Mouse (Mus musculus) stomach, embryonic 14.5 days (tissue): ENCODE results near the gene Ppig. TPM values are rescaled to one million over a fixed set of nuclear protein-coding genes. Genes with fewer than 3 reads are reported as not detected.
"Not testable (repeated sequence)": the region's sequence is repeated elsewhere in the genome, so short reads cannot be mapped to it uniquely, and the experiment has no call there.

Source experiments
- ATAC-seq: fragments of 200-750 bp; cut with Nextera tagmentation; 2 replicates; pipeline ENCODE4 v1.8.0; 2017; ENCODE audit warnings: low read depth, moderate TSS enrichment; ENCODE audit not compliant: insufficient number of reproducible peaks, insufficient read depth, low FRiP score
- H3K27ac ChIP-seq: fragments of 300-500 bp; sonication (generic); 2 replicates; pipeline ENCODE4 v1.5.1; 2014; ENCODE audit warnings: mild to moderate bottlenecking, low read length, moderate library complexity, mixed read lengths
- H3K27me3 ChIP-seq: fragments of 300-500 bp; sonication (generic); 2 replicates; pipeline ENCODE4 v1.6.1; 2014; ENCODE audit warnings: low read length, control low read depth, mixed read lengths; ENCODE audit not compliant: control insufficient read depth, insufficient read depth
- H3K36me3 ChIP-seq: fragments of 300-500 bp; sonication (generic); 2 replicates; pipeline ENCODE4 v1.6.1; 2014; ENCODE audit warnings: mild to moderate bottlenecking, control low read depth, low read length, moderate library complexity, mixed read lengths; ENCODE audit not compliant: control insufficient read depth, insufficient read depth
- H3K4me1 ChIP-seq: fragments of 300-500 bp; sonication (generic); 2 replicates; pipeline ENCODE4 v1.6.1; 2014; ENCODE audit warnings: low read length, control low read depth, mixed read lengths; ENCODE audit not compliant: control insufficient read depth, insufficient read depth
- H3K4me2 ChIP-seq: fragments of 300-500 bp; sonication (generic); replicated peaks from 2 replicates; pipeline ENCODE4 v1.6.1; 2014; ENCODE audit warnings: low read depth, low read length, control low read depth
- H3K4me3 ChIP-seq: fragments of 300-500 bp; sonication (generic); 2 replicates; pipeline ENCODE4 v1.5.1; 2014; ENCODE audit warnings: low read depth, low read length, control low read depth
- H3K9ac ChIP-seq: fragments of 300-500 bp; sonication (generic); replicated peaks from 2 replicates; pipeline ENCODE4 v1.6.1; 2014; ENCODE audit warnings: low read depth, mild to moderate bottlenecking, control low read depth, low read length, moderate library complexity, mixed read lengths
- H3K9me3 ChIP-seq: fragments of 300-500 bp; sonication (generic); 2 replicates; pipeline ENCODE4 v1.6.1; 2016; ENCODE audit warnings: low read depth, low read length, control low read depth; ENCODE audit not compliant: control insufficient read depth
- WGBS: fragments of 180-500 bp; shearing (Covaris S2); extraction: QIAGEN DNeasy Blood & Tissue Kit; methylation state at CpG from one replicate; pipeline ENCODE4 v1.1.7; 2014; 5-methylcytosine and 5-hydroxymethylcytosine counted together
- polyA plus RNA-seq: library from polyadenylated mRNA; unstranded; fragments of >200 nt; fragmentation: Nextera tagmentation; extraction: Ambion mirVana; gene quantifications from 2 replicates; pipeline ENCODE4 v1.2.1, GENCODE M21; 2014

Ppig gene
- 125 and 134 TPM in 2 replicates for polyA plus RNA-seq

DNA sequence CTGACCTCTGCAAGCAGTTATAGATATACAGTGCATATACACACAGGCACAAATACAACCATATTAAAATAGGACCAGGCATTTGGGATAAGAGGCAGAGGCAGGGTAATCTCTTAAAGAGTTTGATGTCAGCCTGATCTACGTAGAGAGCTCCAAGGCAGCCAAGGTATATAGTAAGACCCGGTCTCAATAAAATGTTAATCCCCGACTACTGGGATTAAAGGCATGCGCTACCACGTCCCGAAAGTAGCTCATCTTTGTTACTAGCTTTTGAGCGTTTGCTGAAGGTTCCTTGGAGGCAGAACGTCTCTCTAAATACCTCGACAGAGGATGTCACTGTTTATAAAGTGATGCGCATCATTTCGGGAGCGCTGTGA lies at the start of gene Ppig:
Gene Ppig, plus strand, starts transcription at position 273 of the 377 bp plus-strand sequence.
- Histone ChIP-seq H3K9ac (peak within 1 kb of the TSS; percentile 87), H3K4me2 (peak within 1 kb of the TSS; percentile 64), H3K27me3 (no peaks in the 10 kb centered on the region), H3K4me3 (peak within 1 kb of the TSS; percentile 91), H3K27ac (peak within 1 kb of the TSS; percentile 79), H3K36me3 (no peaks in the 10 kb centered on the region; the same call in 1 of the 2 replicates), H3K4me1 (peaks cover 7% of the 10 kb centered on the region; the same call in 1 of the 2 replicates), H3K9me3 (no peaks in the 10 kb centered on the region)
- WGBS = 4% methylated on average over 12 of the region's 12 CpGs
- ATAC-seq = no peak

DNA sequence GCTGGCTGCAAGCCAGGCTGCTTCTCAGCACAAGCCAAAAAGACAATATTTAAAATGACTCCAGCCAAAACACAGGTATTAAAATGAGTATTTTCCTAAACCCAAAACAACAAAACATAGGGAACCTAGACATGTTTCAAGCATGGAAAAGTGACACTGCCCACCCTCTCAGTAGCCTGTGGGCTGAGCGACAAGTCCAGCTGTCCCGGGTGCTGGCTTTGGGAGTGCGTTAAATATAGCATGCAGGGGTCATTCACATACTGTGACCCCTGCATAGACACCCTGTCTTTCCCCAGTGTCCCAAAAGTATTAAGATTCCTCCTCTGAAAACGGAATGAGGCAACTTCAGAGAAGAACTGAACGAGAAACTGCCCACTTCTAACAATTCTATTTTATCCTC lies 48.6 kb upstream of the Ppig start:
- Histone ChIP-seq H3K36me3 (no peaks in the 10 kb centered on the region), H3K4me1 (no peaks in the 10 kb centered on the region), H3K27ac (no peak overlapping the region), H3K4me2 (no peak overlapping the region), H3K27me3 (no peaks in the 10 kb centered on the region), H3K4me3 (no peak overlapping the region), H3K9ac (no peak overlapping the region), H3K9me3 (no peaks in the 10 kb centered on the region)
- no peak for ATAC-seq
- 68% methylated on average over 5 of the region's 5 CpGs for WGBS

DNA sequence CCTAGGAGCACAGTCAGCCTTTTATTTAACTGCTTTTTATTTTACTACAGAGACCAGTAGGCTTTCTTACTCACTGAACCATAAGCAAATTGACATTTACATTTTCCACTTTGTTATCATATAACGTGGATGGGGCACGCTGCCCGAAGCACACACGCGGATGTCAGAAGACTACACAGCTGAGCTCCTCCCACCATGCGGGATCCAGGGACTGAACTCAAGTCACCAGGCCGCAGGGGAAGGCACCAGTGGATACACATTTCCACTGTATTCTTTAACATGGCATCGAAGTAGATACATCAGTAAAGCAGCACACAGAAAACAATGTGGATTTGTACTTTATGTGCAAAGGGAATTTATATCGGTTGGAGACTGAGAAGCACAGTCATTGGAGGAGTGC lies 47.1 kb upstream of the Ppig start:
- no peak overlapping the region for H3K4me2 ChIP-seq
- no peak for ATAC-seq
- no peaks in the 10 kb centered on the region for H3K27me3 ChIP-seq
- no peak overlapping the region for H3K9ac ChIP-seq
- H3K9me3 ChIP-seq = no peaks in the 10 kb centered on the region
- no peaks in the 10 kb centered on the region for H3K36me3 ChIP-seq
- 89% methylated on average over 9 of the region's 9 CpGs for WGBS
- no peaks in the 10 kb centered on the region for H3K4me1 ChIP-seq
- H3K27ac ChIP-seq = no peak overlapping the region
- H3K4me3 ChIP-seq = no peak overlapping the region

DNA sequence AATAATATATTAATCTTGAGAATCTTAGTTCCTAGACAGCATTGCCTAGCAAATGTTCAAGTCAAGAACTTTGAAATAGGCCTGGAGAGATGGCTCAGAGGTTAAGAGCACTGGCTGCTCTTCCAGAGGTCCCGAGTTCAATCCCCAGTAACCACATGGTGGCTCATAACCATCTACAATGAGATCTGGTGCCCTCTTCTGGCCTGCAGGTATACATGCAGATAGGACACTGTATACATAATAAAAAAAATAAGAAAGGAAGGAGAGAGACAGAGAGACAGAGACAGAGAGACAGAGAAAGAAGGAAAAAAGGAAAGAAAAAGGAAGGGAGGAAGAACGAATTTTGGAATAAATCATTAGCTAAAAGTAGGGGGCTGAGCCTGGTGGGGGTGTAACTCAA lies 45.6 kb upstream of the Ppig start:
- Histone ChIP-seq H3K36me3 (no peaks in the 10 kb centered on the region), H3K9ac (no peak overlapping the region), H3K4me1 (no peaks in the 10 kb centered on the region), H3K27ac (no peak overlapping the region), H3K4me2 (no peak overlapping the region), H3K4me3 (no peak overlapping the region), H3K9me3 (no peaks in the 10 kb centered on the region), H3K27me3 (no peaks in the 10 kb centered on the region)
- WGBS = 51% methylated on average over 2 of the region's 2 CpGs
- ATAC-seq = no peak

DNA sequence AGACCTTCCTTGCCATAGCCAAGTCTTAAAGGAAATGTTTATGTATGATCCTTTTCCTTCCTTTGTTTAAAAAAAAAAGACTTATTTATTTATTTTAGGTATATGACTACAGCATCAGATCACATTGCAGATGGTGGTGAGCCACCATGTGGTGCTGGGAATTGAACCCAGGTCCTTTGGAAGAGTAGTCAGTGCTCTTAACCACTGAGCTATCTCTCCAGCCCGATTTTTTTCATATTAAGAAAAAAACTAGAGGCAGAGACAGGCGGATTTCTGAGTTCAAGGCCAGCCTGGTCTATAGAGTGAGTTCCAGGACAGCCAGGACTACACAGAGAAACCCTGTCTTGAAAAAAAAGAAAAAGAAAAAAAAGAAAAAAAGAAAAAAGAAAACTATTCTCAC lies 45.1 kb upstream of the Ppig start:
- WGBS = 73% methylated on average over 2 of the region's 2 CpGs
- not testable (repeated sequence) for H3K36me3 ChIP-seq, H3K4me1 ChIP-seq, H3K4me2 ChIP-seq, H3K27me3 ChIP-seq, H3K9me3 ChIP-seq, H3K4me3 ChIP-seq, H3K27ac ChIP-seq, H3K9ac ChIP-seq, ATAC-seq

DNA sequence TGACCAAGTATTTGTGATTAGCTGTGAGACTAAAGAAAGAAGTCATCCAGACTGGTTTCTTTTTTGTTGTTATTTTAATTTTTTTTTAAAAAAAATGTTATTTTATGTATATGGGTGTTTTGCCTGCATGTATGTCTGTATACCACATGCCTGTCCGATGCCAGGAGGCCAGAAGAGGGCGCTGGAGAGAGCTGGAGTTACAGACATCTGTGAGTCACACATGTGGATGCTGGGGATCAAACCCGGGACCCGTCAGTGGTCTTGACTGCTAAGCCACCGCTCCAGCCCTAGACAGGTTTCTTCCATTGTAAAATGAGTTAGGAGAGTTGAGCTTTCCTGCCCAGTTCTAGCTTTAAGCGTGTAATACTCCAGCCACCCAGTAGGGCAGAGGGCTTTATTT lies 42.4 kb upstream of the Ppig start:
- no peak overlapping the region for H3K4me3 ChIP-seq
- H3K36me3 ChIP-seq = no peaks in the 10 kb centered on the region
- no peaks in the 10 kb centered on the region for H3K4me1 ChIP-seq
- no peaks in the 10 kb centered on the region for H3K27me3 ChIP-seq
- no peak overlapping the region for H3K9ac ChIP-seq
- no peak overlapping the region for H3K27ac ChIP-seq
- ATAC-seq = no peak
- 62% methylated on average over 6 of the region's 6 CpGs for WGBS
- no peaks in the 10 kb centered on the region for H3K9me3 ChIP-seq
- H3K4me2 ChIP-seq = no peak overlapping the region

DNA sequence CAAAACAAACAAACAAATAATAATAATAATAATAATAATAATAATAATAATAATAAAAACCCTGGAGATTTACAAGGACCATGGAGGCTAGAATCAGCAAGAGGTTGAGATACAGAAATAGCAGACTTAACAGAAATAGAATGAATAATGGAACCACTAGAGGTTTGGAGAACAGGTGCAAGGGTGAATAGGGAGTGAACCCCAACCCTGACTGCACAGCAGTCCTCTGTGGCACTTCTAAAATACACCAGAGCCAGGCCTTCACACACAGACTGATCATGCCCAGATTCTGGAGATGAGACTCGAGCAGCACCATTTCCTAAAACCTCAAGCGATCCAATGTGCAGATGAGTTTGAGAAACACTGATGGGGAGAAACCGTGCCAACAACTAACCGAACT lies 40.4 kb upstream of the Ppig start:
- H3K4me2 ChIP-seq = no peak overlapping the region
- H3K4me1 ChIP-seq = no peaks in the 10 kb centered on the region
- H3K9me3 ChIP-seq = no peaks in the 10 kb centered on the region
- H3K9ac ChIP-seq = no peak overlapping the region
- no peak overlapping the region for H3K27ac ChIP-seq
- WGBS = 92% methylated on average over 4 of the region's 4 CpGs
- H3K27me3 ChIP-seq = no peaks in the 10 kb centered on the region
- no peak for ATAC-seq
- H3K4me3 ChIP-seq = no peak overlapping the region
- no peaks in the 10 kb centered on the region; the same call in 1 of the 2 replicates for H3K36me3 ChIP-seq

DNA sequence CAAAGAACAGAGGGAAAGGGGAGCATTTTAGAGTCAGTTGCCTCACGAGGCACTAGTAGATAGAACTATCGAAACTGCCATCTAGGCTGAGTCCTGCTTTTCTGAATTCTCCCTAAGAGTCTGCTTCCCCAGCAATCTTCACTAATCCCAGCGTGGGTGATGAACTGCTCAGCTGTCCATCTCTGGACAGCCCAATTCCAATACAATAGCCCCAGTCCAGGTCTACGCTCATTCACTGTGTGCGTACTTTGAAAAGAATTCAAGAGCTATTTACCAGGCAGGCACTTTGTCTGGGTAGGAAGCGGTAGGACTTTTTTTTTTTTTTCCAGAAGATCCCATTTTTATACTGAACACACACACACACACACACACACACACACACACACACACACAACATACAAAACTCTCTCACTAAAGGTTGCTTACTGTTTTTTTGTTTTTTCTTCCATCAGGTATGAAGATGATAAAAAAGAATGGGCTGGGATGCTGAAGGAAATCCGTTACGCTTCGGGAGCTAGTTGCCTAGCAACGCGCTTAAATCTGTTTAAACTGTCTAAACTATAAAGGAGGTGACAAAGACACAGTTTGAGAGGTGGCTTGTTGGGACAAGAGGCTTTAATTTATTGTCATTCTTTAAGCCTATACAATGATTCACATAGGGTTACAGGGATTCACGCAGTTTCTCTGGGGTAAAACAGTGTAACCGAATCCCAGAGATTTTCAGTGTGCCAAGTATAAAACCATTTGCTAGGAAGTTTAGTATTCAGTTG lies 39.1 kb upstream of the Ppig start:
- Histone ChIP-seq H3K9ac (no peak overlapping the region), H3K27ac (no peak overlapping the region), H3K36me3 (peaks cover 2% of the 10 kb centered on the region; the same call in 1 of the 2 replicates), H3K27me3 (no peaks in the 10 kb centered on the region), H3K4me2 (no peak overlapping the region), H3K4me1 (no peaks in the 10 kb centered on the region), H3K4me3 (no peak overlapping the region), H3K9me3 (no peaks in the 10 kb centered on the region)
- 84% methylated on average over 13 of the region's 13 CpGs for WGBS
- ATAC-seq = no peak

DNA sequence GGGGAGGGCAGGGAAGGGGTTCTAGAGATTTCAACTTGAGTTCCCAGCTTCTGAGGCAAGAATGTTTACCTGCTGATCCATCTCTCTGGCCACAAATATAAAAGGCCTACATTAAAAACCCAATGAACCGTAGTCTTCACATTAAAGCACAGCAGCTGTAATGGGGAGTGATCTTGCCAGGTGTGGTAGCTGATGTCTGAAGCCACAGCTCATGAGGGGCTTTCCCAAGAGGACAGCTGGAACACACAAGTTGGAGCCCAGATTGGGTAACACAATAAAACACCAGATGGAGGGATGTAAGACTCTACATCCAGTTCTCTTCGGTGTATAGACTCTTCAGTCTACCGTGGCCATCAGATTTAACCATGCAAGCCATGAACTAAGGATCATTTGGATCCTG lies 37.9 kb upstream of the Ppig start:
- no peaks in the 10 kb centered on the region for H3K9me3 ChIP-seq
- no peak overlapping the region for H3K9ac ChIP-seq
- H3K27ac ChIP-seq = no peak overlapping the region
- peaks cover 2% of the 10 kb centered on the region; the same call in 1 of the 2 replicates for H3K36me3 ChIP-seq
- no peak for ATAC-seq
- no peaks in the 10 kb centered on the region for H3K27me3 ChIP-seq
- no peak overlapping the region for H3K4me3 ChIP-seq
- 92% methylated on average over 3 of the region's 3 CpGs for WGBS
- no peak overlapping the region for H3K4me2 ChIP-seq
- no peaks in the 10 kb centered on the region for H3K4me1 ChIP-seq
